Mouse (Mus musculus) adrenal gland, adult 2 months (tissue): ENCODE measurements around the gene Spint5. TPM values are rescaled to one million over a fixed set of nuclear protein-coding genes. Genes with fewer than 3 reads are reported as not detected.

Experiments used
- DNase-seq: peaks from one replicate; pipeline ENCODE4 v3.0.0; 2021
- polyA plus RNA-seq: library from polyadenylated mRNA; depleted of rRNA; stranded (reverse); fragments of >200 nt; gene quantifications from 2 replicates; pipeline ENCODE4 v1.2.3, GENCODE M21; 2012; rRNA removed
- total RNA-seq, 2 experiments: library from RNA; stranded (reverse); gene quantifications; 2 replicates each; pipeline ENCODE4 v1.2.3; 2021

Gene Spint5
- total and polyA plus RNA-seq, 3 experiments: not detected

DNA sequence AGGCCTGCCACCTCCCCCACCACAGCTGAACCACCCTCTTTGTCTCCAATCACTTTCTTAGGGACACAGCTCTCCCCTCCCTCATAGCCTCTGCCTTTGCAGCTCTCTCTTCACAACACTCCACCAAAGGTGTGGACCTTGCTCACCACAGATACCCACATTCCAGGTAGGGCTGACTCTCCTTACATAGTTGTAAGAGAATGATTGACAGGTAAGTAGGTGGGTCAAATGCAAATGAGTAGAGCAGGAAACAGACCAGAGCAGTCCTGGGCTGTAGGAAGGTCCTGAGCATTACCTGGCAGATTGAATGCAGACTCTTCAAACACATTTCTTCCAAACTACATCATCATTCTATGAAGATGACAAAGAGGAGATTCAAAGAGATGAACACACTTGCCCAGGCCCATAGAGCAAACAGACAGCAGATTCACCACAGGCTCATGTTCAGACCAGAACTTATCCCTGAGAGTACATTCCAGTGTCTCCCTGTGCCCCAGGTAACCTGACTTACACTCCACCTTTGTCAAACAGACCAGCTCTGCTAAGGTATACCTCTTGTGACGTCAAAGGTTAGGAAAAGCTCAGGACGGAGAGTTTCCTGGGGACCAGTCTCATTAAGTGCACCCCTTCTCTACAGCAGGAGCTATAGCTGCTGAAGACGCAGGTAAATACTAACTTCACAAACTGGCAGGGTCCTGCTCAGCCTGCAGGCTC lies 22.4 kb downstream of the Spint5 start:
- DNase-seq: no peak

DNA sequence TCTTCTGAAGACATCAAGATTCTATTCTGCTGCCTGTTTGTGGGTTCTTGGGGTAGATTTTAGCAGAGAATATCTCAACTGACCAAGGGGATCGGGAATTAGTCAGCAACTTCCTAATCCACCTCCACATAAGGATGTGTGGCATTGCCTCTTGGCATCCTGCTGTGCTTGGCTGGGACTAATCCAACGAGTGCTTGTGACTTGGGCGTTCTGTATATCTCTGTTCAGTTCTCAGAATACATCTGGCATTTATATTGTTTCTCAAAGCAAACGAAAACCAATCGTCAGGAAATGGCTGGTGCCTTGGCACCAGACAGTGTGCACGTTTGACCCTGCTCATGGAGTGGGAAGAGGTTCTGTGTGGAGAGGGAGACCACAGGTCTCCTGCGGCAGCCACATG lies 24.8 kb downstream of the Spint5 start:
- DNase-seq: no peak

DNA sequence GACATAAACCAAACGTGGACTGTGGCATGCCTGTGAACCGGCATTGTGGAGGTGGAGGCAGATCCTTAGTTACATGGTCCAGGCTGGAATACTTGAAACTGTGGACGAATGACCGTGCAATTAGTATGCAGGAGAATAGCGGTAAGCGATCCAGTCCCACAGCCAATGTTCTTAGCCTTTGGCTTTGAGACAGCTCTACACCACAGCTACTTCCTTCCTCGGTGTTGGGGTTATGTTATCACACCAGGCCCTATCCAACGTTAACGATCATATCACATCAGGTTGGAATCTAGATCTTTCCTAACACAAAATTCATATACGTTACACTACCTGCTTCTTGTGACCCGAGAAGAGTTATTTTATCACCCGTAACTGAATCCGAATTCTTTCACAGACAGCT lies 29.9 kb downstream of the Spint5 start:
- DNase-seq: no peak

DNA sequence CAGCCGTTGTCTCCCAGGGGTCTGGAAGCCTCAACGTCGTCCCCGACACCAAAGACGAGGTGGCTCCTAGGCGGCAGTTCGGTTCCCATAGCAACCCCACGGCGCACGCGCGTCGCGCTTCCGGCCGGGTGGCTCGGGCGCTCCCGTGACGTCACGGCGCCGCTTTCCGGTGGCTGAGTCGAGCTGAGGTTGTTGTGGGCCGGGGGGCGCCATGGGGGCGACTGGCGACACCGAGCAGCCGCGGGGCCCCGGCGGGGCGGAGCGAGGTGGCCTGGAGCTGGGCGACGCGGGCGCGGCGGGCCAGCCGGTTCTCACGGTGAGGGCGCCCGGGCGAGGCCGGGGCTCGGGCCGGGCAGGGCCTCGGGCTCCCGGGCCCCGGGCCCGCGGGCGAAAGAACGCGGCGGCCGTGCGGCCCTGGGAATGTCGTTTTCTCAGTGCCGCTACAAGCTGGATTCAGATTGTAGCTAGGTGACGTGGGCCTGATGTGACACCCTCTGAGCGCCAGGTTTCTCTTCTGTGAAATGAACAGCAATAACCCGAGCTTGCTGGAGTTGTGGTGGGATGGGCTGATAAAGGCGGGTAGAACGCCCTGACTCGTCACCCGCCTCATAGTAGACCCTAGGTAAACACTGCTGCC lies 30.9 kb downstream of the Spint5 start, which contains the start of the genes Wfdc3 and Dnttip1:
Wfdc3 (minus strand) TSS at position 89 of the 637 bp plus-strand sequence.
Dnttip1 (plus strand) TSS at position 141 of the 637 bp plus-strand sequence.
- DNase-seq: peak; percentile 96

DNA sequence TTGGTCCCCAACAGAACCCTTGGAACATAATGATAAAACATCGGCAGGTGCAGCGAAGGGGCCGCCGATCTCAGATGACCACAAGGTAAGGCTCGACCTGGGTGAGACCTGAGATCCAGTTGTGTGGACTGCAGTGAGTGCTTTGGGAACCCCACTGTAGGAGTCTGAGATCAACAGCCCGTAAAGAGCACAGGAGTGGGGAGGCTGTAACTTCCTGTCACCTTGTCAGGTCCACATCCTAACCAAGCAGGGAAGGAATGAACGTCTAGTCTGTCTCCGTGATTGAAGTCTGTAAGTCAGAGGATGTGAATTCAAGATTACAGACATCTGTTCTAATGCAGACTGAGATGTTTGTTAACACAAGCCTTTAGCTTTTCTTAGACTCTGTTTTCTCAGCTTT lies 31.6 kb downstream of the Spint5 start:
- no peak for DNase-seq

DNA sequence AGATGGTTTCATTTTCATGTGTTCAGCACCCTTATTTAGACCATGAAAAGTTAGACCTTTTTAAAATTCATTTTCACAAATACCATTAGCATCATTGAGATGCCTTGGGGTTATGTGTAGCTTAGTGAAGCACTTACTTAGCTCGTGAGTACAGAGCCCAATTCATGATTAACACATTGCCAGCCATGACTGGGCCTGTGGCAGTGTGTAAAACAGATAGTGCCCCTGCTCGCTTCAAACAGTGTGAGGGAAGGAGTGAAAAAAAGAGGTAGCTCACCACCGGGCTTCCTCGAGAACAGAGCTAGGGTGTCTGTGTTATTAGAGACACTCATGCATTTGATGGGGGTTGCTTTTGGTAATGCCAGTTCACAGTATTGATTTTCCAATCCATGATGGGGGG lies 33.1 kb downstream of the Spint5 start:
- no peak for DNase-seq

GRCm38 (mm10) chr2:164748991-164749390 lies 33.9 kb downstream of the Spint5 start:
- peak; percentile 50 for DNase-seq

- DNase-seq: peak; percentile 30
Observed at GRCm38 (mm10) chr2:164752454-164752853, 37.3 kb downstream of the Spint5 start.

- no peak for DNase-seq
Observed at GRCm38 (mm10) chr2:164754105-164754504, 39.0 kb downstream of the Spint5 start.

DNA sequence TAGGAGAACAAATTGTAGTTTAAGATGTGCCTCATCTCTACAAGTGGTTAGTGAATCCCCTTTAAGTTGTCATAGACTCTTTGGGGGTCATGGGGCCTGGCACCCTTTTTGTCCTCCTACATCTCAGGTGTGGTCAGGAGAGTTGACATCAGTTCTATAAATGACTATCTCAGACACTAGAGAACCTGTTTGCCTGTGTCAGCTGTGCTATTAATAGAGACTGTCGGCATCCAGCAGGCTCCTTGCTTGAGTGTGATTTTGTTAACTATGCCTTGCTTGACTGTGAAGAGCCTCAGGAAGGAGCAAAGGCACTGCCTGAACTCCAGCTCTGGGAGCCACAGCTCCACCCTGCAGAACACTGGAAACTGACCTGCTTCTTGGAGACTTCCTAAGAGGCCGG lies 39.7 kb downstream of the Spint5 start:
- DNase-seq: no peak

- DNase-seq: no peak
Observed at GRCm38 (mm10) chr2:164757841-164758240, 42.7 kb downstream of the Spint5 start.

- no peak for DNase-seq
Observed at GRCm38 (mm10) chr2:164758692-164759091, 43.6 kb downstream of the Spint5 start.

DNA sequence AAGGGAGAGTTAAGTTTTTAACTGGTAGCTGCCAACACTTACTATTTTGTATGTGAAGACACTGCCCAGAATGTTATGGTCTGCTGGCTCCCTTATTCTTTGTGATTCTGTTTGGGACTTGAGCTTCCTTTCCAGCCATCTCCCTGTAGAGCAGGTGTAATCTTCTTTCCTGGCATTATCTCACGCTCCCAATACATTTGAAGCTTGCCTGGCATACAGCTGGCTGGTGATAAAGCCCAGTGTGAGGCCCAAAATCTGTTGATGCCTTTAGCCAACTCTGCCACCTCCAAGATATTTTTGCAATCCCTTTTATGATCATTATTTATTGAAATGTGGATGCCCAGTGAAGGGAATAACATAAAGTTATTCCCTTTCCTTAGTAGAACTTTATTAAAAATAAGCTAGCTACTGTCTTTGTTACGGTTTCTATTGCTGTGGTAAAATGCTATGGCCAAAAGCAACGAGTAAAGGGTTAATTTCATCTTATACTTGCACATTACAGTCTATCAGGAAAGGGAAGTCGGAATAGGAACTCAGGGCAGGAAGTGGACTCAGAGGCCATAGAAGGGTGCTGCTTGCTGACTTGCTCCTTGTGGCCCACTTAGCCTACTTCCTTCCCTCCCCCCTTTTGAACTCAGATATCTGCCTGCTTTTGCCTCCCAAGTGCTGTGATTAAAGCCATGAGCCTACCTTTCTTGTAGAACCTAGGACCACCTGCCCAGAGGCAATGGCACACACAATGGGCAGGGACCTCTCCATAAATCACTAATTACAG lies 45.1 kb downstream of the Spint5 start:
- DNase-seq: no peak

DNA sequence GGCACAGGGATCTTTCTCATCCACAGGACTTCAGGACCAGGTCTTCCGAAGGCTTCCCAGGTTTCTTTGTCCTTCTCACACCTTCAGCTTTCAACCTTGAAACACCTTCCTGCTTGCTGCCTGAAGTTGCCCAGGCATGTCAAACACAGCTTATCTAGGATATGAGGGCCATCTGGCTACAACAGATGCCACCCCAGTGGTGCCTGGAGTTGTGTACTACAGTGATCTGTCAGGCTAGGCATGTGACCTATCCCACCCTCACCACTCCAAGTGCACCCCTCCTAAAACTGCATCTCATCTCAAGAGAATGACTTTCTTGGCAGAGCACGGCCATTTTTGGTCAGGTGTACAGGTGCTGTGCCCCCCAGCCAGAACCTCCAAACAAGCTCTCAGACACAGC lies 46.4 kb downstream of the Spint5 start:
- DNase-seq: no peak

GRCm38 (mm10) chr2:164761971-164762370 lies 46.9 kb downstream of the Spint5 start:
- no peak for DNase-seq

DNA sequence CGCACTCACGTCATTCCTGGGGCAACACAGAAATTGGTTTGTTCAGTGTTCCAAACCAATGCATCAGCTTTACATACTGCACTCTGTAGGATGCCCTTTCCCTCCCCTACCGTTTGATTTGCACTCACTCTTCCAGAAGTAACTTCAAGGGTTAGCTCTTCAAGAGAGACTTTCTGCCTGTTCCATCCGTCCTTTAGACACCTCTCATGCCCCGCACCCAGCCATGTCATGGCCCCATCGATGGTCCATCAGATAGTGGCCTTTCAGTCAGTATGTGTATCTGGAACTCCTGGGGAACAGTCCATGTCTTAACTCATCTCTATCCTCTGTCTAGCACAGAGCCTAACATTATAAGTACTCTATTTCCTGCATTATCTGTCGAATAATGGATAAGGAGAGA lies 47.5 kb downstream of the Spint5 start:
- no peak for DNase-seq

GRCm38 (mm10) chr2:164765841-164766240 lies 50.7 kb downstream of the Spint5 start:
- DNase-seq: no peak

Other genes starting within 250 kb of the Spint5 start
Only the 30 nearest of the 31 such genes appear.
- not detected for gene Trp53tg5, start 241.6 kb upstream of the Spint5 start, total RNA-seq
- gene Trp53tg5, start 241.6 kb upstream of the Spint5 start, polyA plus RNA-seq: not detected in 2 replicates
- gene Dbndd2, start 229.2 kb upstream of the Spint5 start, total RNA-seq: 1 to 10 TPM; 5.5 to 7.0 TPM
- gene Dbndd2, start 229.2 kb upstream of the Spint5 start, polyA plus RNA-seq: 20.8 and 30.7 TPM in 2 replicates
- gene Pigt, start 217.8 kb upstream of the Spint5 start, total RNA-seq: 10 to 100 TPM; 72.7 to 98.8 TPM
- gene Pigt, start 217.8 kb upstream of the Spint5 start, polyA plus RNA-seq: 216 and 218 TPM in 2 replicates
- gene Wfdc2, start 152.9 kb upstream of the Spint5 start, total RNA-seq: not detected
- gene Wfdc2, start 152.9 kb upstream of the Spint5 start, polyA plus RNA-seq: 0.51 and 0.73 TPM in 2 replicates
- gene Spint3, start 141.8 kb upstream of the Spint5 start, total RNA-seq: not detected
- gene Spint3, start 141.8 kb upstream of the Spint5 start, polyA plus RNA-seq: not detected in 2 replicates
- under 1 TPM in 1 of 2 experiments, not detected in 1; 0.52 TPM for gene Wfdc6a, start 129.9 kb upstream of the Spint5 start, total RNA-seq
- 0.62 and 1.0 TPM in 2 replicates for gene Wfdc6a, start 129.9 kb upstream of the Spint5 start, polyA plus RNA-seq
- gene Eppin, start 121.7 kb upstream of the Spint5 start, total RNA-seq: not detected
- gene Eppin, start 121.7 kb upstream of the Spint5 start, polyA plus RNA-seq: 0.29 TPM in 1 of 2 replicates, not detected in the other
- gene Wfdc6b, start 101.8 kb upstream of the Spint5 start, total RNA-seq: not detected
- gene Wfdc6b, start 101.8 kb upstream of the Spint5 start, polyA plus RNA-seq: not detected in 2 replicates
- not detected for gene Wfdc8, start 101.7 kb upstream of the Spint5 start, total RNA-seq
- gene Wfdc8, start 101.7 kb upstream of the Spint5 start, polyA plus RNA-seq: 0.07 and 1.8 TPM in 2 replicates
- gene Wfdc16, start 76.5 kb upstream of the Spint5 start, total RNA-seq: not detected
- not detected in 2 replicates for gene Wfdc16, start 76.5 kb upstream of the Spint5 start, polyA plus RNA-seq
- not detected for gene Wfdc10, start 59.3 kb upstream of the Spint5 start, total RNA-seq
- gene Wfdc10, start 59.3 kb upstream of the Spint5 start, polyA plus RNA-seq: not detected in 2 replicates
- not detected for gene Wfdc9, start 58.7 kb upstream of the Spint5 start, total RNA-seq
- not detected in 2 replicates for gene Wfdc9, start 58.7 kb upstream of the Spint5 start, polyA plus RNA-seq
- gene Wfdc11, start 41.2 kb upstream of the Spint5 start, total RNA-seq: not detected
- not detected in 2 replicates for gene Wfdc11, start 41.2 kb upstream of the Spint5 start, polyA plus RNA-seq
- not detected for gene Wfdc13, start 30.2 kb upstream of the Spint5 start, total RNA-seq
- 0.13 TPM in 1 of 2 replicates, not detected in the other for gene Wfdc13, start 30.2 kb upstream of the Spint5 start, polyA plus RNA-seq
- not detected for gene Spint4, start 16.8 kb upstream of the Spint5 start, total RNA-seq
- not detected in 2 replicates for gene Spint4, start 16.8 kb upstream of the Spint5 start, polyA plus RNA-seq
- gene Wfdc3, start 30.6 kb downstream of the Spint5 start, total RNA-seq: under 1 TPM; 0.24 to 0.32 TPM
- gene Wfdc3, start 30.6 kb downstream of the Spint5 start, polyA plus RNA-seq: 0.17 and 0.27 TPM in 2 replicates
- 10 to 100 TPM; 34.9 to 41.8 TPM for gene Dnttip1, start 30.7 kb downstream of the Spint5 start, total RNA-seq
- 29.7 and 44.4 TPM in 2 replicates for gene Dnttip1, start 30.7 kb downstream of the Spint5 start, polyA plus RNA-seq
- 1 to 10 TPM; 2.5 to 5.2 TPM for gene Ube2c, start 54.6 kb downstream of the Spint5 start, total RNA-seq
- gene Ube2c, start 54.6 kb downstream of the Spint5 start, polyA plus RNA-seq: 7.1 and 9.1 TPM in 2 replicates
- not detected for gene Tnnc2, start 64.7 kb downstream of the Spint5 start, total RNA-seq
- not detected in 2 replicates for gene Tnnc2, start 64.7 kb downstream of the Spint5 start, polyA plus RNA-seq
- 10 to 100 TPM; 26.5 to 43.1 TPM for gene Snx21, start 70.5 kb downstream of the Spint5 start, total RNA-seq
- gene Snx21, start 70.5 kb downstream of the Spint5 start, polyA plus RNA-seq: 109 and 111 TPM in 2 replicates
- gene Acot8, start 89.6 kb downstream of the Spint5 start, total RNA-seq: 10 to 100 TPM; 28.3 to 30.4 TPM
- 59.2 and 64.4 TPM in 2 replicates for gene Acot8, start 89.6 kb downstream of the Spint5 start, polyA plus RNA-seq
- gene Zswim3, start 89.8 kb downstream of the Spint5 start, total RNA-seq: 1 to 10 TPM; 3.5 to 5.7 TPM
- gene Zswim3, start 89.8 kb downstream of the Spint5 start, polyA plus RNA-seq: 2.3 and 2.5 TPM in 2 replicates
- 10 to 100 TPM; 11.0 to 11.7 TPM for gene Zswim1, start 107.4 kb downstream of the Spint5 start, total RNA-seq
- gene Zswim1, start 107.4 kb downstream of the Spint5 start, polyA plus RNA-seq: 19.7 and 21.8 TPM in 2 replicates
- gene Spata25, start 113.2 kb downstream of the Spint5 start, total RNA-seq: not detected
- not detected in 2 replicates for gene Spata25, start 113.2 kb downstream of the Spint5 start, polyA plus RNA-seq
- gene Ctsa, start 117.6 kb downstream of the Spint5 start, total RNA-seq: 100 to 1,000 TPM; 114 to 124 TPM
- 304 and 353 TPM in 2 replicates for gene Ctsa, start 117.6 kb downstream of the Spint5 start, polyA plus RNA-seq
- gene Neurl2, start 118.2 kb downstream of the Spint5 start, total RNA-seq: 1 to 10 TPM; 1.4 to 2.7 TPM
- gene Neurl2, start 118.2 kb downstream of the Spint5 start, polyA plus RNA-seq: 5.6 and 6.7 TPM in 2 replicates
- 10 to 100 TPM; 21.1 to 36.6 TPM for gene Pltp, start 142.4 kb downstream of the Spint5 start, total RNA-seq
- 63.9 and 72.0 TPM in 2 replicates for gene Pltp, start 142.4 kb downstream of the Spint5 start, polyA plus RNA-seq
- gene Pcif1, start 164.0 kb downstream of the Spint5 start, total RNA-seq: 10 to 100 TPM; 45.1 to 51.6 TPM
- gene Pcif1, start 164.0 kb downstream of the Spint5 start, polyA plus RNA-seq: 66.3 and 67.2 TPM in 2 replicates
- 10 to 100 TPM; 16.7 to 21.9 TPM for gene Zfp335, start 196.5 kb downstream of the Spint5 start, total RNA-seq
- 37.4 TPM in 2 replicates for gene Zfp335, start 196.5 kb downstream of the Spint5 start, polyA plus RNA-seq
- gene Mmp9, start 225.5 kb downstream of the Spint5 start, total RNA-seq: 1 to 10 TPM; 1.4 to 2.1 TPM
- 1.6 and 3.4 TPM in 2 replicates for gene Mmp9, start 225.5 kb downstream of the Spint5 start, polyA plus RNA-seq